Mouse (Mus musculus) bone marrow macrophage, adult 2 months (primary cell): ENCODE data around the gene Cubn.

Source experiments
- CTCF ChIP-seq: IDR thresholded peaks from 2 replicates; pipeline ENCODE4 v1.5.1; 2012; ENCODE audit warnings: low read depth, mild to moderate bottlenecking, low read length, moderate library complexity
- POLR2A ChIP-seq: IDR thresholded peaks from 2 replicates; pipeline ENCODE4 v1.6.1; 2012; ENCODE audit warnings: mild to moderate bottlenecking, low read depth, low read length, borderline replicate concordance

DNA sequence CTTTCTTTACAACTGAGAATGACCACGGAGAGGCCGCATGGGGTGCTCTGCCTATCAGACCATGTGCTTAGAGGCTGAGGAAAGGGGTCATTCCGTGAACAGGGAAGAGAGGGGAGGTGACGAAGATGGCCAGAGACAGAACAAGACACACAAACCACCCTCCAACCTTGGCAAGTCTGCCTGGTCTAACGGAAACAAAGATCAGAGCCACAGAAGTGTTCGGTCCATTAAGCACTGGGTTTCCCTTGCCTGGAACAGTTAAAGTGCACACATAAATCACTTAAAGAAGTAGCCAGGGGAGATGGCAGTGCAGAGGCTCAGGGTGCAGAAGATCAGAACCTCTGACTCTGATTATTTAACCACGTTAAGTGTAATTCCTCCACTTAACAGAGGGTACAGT is 257.7 kb downstream of the Cubn start:
- TF ChIP-seq CTCF (no peak), POLR2A (no peak)
